Mouse (Mus musculus) heart, adult 18-20 months (tissue): Measurements from ENCODE around the gene Abr. TPM values are rescaled to one million over a fixed set of nuclear protein-coding genes. Genes with fewer than 3 reads are reported as not detected.

Experiments
- DNase-seq, 2 experiments: peaks; one replicate each; pipeline ENCODE4 v3.0.0; 2021 to 2022; ENCODE audit warnings: mixed read lengths in 1 of 2
- total RNA-seq, 2 experiments: library from RNA; stranded (reverse); gene quantifications; 2 replicates each; pipeline ENCODE4 v1.2.3; 2021

Abr gene
- total RNA-seq, 2 experiments from 2014 or later, result 24.8 to 29.7 TPM

DNA sequence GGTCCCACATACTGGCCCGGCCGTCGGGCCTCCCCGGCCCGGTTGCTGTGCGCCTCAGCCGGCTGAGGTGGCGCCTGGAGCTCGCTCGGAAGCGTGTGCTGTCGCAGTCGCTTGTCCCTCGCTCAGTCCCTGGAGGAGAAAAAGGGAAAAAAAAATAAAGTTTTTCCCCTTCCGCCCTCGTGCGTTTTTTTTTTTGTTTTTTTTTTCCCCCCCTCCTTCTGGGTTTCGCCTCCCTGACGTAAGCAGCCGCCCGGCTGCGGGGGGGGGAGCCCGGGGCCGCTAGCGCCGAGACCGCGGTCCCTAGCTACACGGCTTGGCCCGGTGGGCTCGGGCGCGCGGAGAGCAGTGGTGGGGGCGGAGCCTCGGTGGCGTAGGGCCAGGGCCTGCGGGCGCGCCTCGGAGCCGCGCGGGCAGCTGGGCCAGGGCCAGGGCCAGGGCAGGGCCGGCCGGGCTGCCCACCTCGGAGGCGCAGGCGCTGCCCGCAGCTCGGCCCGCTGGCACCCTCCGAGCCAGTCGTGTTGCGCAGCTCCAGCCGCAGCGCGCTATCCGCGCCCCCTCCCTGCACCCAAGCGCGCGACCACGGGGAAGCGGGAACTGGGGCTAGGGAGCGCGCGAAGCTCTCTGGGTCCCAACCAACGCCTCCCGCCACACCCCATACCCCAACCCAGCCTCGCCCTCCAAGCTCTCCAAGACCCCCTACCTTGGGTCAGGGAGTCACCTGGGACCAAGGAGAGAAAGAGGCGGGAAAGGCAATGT lies 1.3 kb upstream of the Abr start:
- peak; percentile 66 for DNase-seq

DNA sequence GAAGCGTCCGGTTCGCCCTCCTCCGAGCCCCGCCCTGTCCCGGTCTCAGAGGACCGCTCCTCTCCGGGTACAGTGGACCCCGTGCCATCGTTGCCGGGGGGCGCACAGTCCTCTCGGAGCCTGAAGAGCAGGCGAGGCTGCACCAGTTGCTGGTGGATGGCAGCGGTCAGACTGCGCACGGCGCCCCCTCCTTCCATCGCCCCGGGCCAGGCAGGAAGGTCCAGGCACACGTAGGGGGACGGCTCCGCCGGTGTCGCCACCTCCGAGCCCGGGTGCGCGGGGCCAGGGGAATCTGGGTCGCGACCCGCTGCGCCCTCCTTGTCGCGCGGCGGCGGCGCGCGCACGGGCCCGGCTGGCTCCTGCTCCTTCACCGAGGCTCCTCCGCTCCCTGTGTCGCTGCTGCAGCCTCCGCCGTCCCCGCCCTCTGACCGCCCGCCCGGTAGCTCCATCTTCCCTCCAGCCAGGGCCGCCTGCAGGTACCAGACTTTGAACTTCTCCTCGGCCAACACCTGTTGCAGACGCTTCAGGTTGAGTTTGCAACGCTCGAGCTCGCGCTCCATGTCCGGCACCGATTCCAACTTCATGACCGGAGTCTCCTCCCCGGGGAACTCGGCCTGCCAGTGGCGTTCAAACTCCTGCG lies 572 bp upstream of the Abr start:
- peak; percentile 15 to 54 for DNase-seq

DNA sequence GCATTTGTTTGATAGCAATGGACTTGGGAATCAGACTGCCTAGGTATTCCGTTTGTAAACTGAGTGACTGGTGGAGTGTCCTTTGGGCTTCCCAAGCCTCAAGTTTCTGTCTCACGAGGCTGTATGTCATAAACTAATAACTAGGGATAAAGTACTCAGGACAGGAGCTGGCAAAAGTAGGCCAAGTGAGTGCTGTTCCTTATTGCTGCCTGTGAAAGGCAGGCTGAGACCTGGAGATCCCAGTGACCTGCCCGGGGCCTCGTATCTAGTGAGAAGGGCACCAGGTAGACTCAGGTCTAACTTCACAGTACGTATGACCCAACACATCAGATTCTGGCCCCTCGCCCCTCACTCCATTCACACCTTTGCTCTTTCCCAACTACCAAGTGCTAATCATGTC lies 4.0 kb downstream of the Abr start:
- DNase-seq, result no peak

GRCm38 (mm10) chr11:76614246-76614645 lies 7.9 kb downstream of the Abr start:
- DNase-seq, result no peak

GRCm38 (mm10) chr11:76612638-76613104 lies 9.4 kb downstream of the Abr start:
- peak; percentile 24 to 53 for DNase-seq

GRCm38 (mm10) chr11:76610948-76611347 lies 11.2 kb downstream of the Abr start:
- DNase-seq, result no peak

DNA sequence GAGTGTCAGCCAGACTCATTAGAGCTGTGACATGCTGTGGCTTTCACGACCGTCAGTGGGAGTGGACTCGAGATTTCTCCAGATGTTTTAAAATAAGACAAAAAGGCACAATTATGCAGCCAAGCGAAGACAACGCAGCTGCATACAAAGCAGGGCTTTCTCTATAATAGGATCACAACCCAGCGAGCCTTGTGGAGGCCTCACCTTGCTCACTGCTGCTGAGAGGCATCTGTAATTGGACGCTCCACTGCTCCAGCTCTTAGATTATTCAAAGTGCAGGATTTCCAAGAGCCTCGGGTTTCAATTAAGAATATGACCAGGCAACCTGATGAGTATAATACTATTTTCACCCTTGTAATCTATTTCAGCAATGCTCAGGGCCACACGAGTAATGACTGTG lies 15.6 kb downstream of the Abr start:
- no peak for DNase-seq

DNA sequence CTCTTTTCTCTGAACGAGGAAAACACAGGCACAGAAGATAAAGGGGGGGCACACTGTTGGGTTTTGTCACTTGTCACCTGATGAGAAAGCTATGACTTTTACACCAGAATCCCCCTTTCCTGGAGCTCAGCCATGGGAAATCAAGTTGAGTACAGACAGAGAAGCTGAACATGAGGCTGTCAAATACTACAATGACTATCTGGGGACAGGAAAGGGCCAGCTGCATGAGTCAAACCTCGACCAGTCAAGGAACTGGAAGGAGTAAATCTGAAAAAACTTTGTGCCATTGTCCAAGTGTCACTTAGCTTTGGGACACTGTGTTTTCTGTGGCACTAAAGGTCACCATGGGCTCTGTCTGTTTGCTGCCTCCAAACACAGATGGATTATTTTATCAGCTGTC lies 22.9 kb downstream of the Abr start:
- no peak for DNase-seq

GRCm38 (mm10) chr11:76598757-76599156 lies 23.4 kb downstream of the Abr start:
- no peak for DNase-seq

- DNase-seq, result peak in 1 of 2 experiments; percentile 8
Observed at GRCm38 (mm10) chr11:76593620-76594326, 28.3 kb downstream of the Abr start.

DNA sequence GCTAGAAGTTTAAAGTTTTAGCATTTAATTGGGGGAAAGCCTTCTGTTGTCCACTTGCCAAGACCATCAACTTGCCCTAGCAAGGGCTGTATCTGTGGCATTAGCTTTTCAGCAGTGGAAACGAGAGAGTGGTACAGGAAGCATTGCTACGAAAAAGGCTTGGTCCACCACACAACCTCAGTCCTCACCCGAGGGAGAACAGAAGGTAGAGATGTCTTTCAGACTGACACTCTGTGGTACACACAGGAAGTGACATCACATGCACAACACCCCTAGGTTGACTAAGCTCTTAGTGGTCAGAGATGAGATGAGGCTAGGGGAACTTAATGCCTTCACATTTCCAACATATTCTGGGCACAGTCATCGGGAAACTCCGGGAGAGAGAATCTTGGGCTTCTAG lies 32.4 kb downstream of the Abr start:
- DNase-seq, result no peak

GRCm38 (mm10) chr11:76588632-76589485 lies 33.3 kb downstream of the Abr start:
- DNase-seq, result no peak

- DNase-seq, result peak; percentile 8 to 47
Observed at GRCm38 (mm10) chr11:76588032-76588431, 34.1 kb downstream of the Abr start.

DNA sequence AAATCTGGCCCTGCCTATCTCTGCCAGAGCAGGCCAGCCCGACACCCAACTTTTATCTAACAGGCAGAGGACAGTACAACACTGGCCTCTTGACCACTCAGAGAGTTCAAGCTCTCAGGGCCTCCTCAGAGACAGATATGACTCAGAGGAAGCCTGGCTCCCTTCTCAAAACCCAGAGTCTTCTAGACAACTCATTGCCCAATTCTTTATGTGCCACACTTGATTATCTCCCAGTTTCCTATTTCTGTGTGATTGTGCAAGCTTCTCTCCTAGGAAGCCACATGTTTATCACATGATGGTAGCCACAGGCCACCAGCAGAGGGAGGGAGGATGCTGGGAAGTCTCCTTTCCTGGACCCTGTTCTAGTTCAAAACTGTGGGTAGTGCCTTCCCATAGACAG lies 34.8 kb downstream of the Abr start:
- DNase-seq, result peak; percentile 13 to 56

DNA sequence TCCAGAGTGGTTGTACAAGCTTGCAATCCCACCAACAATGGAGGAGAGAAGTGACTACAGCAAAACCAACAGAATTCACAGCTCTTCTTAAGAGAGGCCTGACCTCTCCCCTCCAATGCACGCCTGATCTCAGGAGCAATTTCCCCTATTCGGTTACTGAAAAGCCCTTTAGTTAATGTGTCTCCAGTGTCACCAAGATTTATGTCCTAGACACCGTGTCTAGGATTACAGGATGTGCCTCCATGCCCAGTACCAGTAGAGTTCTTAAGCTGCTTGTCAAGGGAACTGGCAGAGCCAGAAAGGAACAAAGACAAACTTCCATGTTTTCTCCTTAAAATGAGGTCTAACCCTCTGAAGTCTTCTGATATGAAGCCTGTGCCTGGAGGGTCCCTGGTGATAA lies 36.0 kb downstream of the Abr start:
- DNase-seq, result no peak

DNA sequence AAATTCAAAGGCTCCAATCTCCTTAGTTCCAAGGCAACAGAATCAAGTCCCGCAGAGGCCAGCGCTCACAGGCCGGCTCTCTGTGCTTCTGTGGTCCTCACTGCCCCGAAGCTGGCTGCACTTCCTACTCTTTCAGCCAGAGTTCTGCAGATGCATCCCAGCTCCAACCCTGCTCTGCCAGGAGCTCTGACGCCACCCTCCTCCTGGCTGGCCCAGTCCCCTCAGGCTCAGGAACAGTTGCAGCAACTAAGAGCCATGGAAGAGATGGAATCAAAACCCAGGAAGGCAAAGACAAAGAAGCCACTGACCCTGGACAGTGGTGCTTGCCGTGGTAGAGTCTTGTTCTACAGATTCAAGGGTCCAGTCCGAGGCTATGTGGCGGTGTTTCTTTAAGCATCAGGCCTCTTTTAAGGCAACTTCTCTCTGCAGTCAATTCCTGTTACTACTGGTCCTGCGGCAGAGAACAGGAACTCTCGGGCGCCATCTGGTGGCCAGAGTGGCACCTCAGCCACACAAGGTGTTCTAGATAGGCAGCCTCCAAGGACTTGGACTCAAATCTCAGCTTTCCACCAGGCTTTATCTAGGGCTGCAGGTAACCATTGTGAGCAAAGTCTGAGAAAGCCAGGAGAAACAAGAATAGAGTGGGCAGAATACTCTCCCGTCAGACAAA lies 44.4 kb downstream of the Abr start:
- peak; percentile 82 to 93 for DNase-seq

DNA sequence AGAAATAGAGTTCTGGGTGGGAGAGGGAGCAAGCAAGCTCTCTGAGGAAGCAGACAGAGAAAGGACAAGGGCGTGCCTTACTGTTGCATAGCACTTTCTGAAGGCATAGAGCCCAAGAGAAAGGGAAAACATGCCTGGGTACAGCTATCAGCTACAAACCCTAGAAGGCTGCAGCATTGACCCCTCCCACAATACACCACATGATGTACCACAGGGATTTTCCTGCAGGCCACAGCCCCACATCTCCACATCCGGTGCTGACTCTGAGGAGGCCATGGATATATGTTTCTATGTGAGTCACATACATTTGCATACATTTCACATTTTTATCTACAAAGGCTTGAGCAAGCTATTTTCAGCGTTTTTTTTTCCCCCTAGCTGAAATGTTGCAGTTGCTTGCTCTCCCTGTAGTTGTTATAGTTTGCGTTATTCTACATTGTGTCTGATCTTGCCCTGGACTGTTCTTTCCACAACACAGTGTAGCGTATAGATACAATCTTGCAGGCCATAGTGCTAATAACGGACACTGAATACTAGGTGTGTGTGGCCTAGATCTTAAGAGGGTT lies 49.2 kb downstream of the Abr start:
- no peak for DNase-seq

- DNase-seq, result no peak
Observed at GRCm38 (mm10) chr11:76571613-76571929, 50.5 kb downstream of the Abr start.

GRCm38 (mm10) chr11:76570741-76571612 lies 51.1 kb downstream of the Abr start:
- peak in 1 of 2 experiments; percentile 9 for DNase-seq

- no peak for DNase-seq
Observed at GRCm38 (mm10) chr11:76570201-76570731, 51.8 kb downstream of the Abr start.
